Mouse (Mus musculus) lung, postnatal 4 days (tissue): ENCODE data around the gene Meis2.

Experiments
- DNase-seq, 2 experiments: peaks; one replicate each; pipeline ENCODE4 v3.0.0; 2021

The Meis2 gene

DNA sequence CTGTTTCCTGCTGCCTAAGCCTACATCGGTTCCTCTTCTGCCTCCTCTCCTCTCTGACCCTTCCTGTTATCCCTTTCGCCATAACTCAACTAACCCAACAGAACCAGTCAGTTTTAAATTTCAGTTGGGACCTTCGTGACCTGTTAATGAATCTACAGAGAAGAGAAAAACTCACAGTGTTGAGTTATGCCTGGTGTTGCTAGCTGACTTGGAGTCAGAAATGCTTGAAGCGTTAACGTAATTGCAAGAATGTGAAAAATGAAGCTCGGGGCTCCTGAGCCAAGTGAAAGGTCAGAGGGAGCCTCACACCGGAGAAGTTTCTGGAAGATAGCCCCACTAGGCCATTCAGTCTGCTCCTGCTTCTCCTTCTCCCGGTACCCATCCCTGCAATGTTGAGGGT, 18.3 kb downstream of the Meis2 start:
- no peak for DNase-seq

DNA sequence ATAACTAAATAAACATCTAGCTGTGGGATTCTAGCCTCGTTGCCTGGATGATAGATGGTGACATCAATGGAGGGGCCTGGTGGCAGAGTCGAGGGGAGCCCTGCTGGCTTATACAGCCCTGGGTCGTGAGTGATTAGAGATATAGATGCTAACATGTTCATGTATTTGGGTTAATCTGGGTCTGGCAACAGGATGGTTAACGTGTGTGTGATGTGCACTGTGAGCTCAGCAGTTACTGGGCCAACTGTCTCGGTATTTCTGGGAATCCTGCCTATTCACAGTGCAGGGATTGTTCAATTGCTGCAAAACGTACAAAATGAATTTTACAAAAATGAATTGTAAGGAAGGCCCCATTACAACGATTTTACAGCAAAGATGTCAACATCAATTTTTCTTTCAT, 20.6 kb downstream of the Meis2 start:
- no peak for DNase-seq

DNA sequence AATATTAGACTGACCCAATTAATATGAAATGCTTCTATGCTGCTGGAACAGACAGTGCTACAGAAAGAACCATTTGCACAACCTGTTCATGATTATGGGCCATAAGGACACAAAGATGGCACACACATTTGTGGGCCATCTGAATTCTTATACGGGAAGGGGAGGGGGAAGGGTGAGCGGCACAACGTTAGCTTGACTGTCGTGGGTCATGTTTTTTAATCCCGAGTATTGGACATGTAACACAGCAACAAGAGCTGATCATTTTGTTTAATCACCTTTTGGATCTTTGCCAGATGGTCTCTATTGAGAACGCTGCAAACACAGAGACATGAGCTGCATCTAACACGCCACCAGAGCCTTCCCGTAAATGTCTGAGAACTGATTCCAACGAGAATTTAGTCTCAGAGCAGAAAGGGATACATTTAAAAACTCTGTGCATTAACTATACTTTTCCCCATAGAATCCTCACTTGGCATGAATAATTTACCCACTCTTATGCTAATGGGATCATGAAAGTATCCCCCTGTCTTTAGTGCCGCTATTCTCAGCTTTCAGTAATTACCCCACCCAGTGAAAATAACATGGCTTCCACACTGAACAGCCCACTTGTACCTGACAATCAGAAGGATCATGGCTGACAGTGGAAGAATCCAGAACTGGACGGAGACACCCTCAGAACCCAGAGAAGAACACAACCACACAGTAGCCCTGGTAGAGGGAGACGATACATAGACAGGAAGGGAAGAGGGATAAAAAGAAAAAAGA, 22.5 kb downstream of the Meis2 start:
- no peak for DNase-seq

DNA sequence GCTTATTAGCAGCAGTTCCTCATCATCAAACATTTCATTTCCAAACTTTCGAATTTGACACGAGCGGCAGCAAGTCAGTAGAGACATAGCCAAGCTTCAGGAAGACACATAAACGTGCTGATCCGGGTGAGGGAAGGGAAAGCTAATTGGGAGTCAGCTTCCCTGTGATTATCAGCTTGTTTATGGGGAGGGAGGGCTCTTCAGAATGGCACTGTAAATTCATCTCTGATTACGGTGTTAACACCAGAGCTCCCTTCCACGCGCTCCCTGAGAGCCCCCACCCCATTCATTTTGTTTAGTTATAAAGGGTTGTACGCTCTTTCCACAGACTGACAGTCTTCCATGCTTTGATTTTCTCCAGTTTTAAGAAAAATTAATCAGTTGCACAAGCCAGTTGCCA, 23.2 kb downstream of the Meis2 start:
- no peak for DNase-seq

- no peak for DNase-seq
Observed at GRCm38 (mm10) chr2:116041683-116042262, 23.9 kb downstream of the Meis2 start.

GRCm38 (mm10) chr2:116035345-116035744, 30.3 kb downstream of the Meis2 start:
- DNase-seq = no peak

DNA sequence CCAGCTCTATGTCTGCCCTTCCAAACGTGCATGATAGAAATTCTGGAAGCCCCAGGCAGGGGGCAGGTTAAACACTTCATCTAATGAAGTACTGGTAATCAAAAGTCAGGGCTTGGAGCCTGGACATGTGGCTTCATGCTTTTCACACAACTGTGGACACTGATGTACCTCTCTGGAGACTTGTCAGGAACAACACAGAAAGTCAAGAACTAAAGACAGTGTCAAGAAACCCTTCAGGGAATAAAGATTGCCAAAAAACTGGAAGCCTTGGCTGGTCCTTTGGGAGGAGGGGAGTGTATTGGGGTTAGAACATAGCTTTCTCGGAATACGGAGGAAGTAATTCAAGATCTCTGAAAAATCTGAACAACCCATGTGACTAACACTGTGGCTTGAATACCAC, 37.5 kb downstream of the Meis2 start:
- no peak for DNase-seq

GRCm38 (mm10) chr2:116022876-116023275, 42.8 kb downstream of the Meis2 start:
- no peak for DNase-seq

DNA sequence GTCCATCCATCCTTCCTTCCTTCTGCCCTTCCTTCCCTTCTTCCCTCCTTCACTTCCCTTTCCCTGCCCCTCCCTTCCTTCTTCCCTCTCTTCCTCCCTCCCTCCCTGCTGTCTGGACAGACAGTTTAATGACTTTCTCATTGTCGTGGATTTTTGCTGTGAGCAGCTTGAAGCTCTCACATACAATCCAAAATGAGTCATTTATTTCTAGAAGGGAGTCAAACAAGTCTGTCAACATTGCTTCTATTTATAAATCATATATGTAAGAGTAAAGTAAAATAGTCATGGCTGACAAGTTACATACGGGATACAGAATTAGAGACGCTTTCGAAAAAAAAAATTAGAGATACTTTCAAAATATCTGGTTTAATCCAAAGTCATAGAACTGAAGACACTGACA, 43.7 kb downstream of the Meis2 start:
- no peak for DNase-seq

DNA sequence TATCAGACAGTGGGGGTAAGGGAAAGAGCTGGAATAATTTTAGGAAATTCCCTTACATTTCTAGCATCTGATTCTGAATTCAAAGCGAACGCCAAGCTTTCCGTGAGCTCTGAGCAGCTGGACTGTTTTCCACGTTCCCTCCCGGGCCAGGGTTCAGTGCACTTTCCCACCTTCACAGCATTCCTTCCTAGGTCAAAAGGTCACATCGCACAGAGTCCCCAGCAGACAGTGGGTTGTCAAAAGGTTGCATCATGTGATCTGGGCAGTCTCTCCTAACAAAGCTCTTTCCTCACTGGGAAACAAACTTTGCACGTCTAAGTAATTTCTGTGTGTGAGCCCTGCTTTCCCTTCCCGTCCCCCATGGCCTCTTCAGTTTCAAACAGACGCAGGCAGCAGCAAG, 44.6 kb downstream of the Meis2 start:
- DNase-seq = peak in 1 of 2 experiments; percentile 39

- DNase-seq = no peak
Observed at GRCm38 (mm10) chr2:116020451-116020951, 45.1 kb downstream of the Meis2 start.

GRCm38 (mm10) chr2:116019959-116020358, 45.7 kb downstream of the Meis2 start:
- no peak for DNase-seq

- DNase-seq = no peak
Observed at GRCm38 (mm10) chr2:116019466-116019794, 46.2 kb downstream of the Meis2 start.

- no peak for DNase-seq
Observed at GRCm38 (mm10) chr2:116018781-116019465, 46.7 kb downstream of the Meis2 start.

GRCm38 (mm10) chr2:116015520-116015919, 50.1 kb downstream of the Meis2 start:
- no peak for DNase-seq

- no peak for DNase-seq
Observed at GRCm38 (mm10) chr2:116010469-116010868, 55.2 kb downstream of the Meis2 start.

- DNase-seq = no peak
Observed at GRCm38 (mm10) chr2:116010061-116010460, 55.6 kb downstream of the Meis2 start.

GRCm38 (mm10) chr2:116009097-116009970, 56.3 kb downstream of the Meis2 start:
- no peak for DNase-seq

DNA sequence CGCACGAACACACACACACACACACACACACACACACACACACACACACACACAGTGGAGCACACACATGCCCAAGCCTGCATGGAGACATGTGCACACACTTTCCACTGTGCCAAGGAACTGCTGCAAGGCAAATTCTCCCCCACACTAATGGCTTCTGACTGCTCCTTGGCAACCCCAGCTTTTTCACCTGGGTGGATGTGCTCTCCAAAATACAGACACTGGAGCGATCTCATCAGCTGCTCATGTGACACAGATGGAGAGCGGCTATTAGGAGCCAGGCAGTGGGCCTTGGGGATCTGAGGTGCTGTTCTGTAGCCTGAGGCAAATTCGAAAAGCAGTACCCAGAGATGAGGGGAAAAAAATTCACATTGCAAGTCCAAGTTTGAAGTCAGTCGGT, 63.3 kb downstream of the Meis2 start:
- DNase-seq = no peak

DNA sequence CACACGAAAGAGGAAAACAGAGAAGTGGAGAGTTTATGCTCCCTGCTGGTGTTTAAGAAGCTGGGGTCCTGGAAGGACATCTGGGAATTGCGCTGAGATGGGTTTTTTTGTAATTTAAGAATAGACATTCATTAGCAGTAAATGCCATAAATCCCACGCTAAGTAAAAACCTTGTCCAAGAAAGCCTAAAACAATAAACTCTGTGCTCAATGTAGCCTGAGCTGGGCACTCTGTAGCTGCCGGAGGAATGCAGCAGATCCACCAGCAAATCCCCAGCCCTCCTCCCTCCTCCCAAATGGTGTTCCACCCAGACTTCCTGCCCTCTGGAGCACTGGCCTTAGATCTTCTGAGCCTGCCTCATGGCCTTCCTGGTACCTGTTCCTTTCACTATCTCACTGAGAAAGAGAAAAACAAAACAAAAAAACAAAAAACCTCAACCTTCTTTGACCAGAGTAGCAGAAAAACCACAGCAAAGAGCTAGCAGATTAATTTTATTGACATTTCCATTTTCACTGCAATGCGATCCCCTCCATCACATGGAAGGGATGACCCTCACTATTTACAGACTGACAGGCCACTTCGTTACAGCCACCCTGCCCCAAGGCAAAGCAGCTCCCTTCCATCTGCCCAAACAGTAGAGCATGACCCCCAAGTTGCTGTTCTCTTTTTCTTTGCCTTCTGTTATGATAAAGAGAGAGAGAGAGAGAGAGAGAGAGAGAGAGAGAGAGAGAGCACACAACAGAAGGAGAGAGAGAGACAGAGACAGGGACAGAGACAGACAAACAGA, 64.1 kb downstream of the Meis2 start:
- no peak for DNase-seq

DNA sequence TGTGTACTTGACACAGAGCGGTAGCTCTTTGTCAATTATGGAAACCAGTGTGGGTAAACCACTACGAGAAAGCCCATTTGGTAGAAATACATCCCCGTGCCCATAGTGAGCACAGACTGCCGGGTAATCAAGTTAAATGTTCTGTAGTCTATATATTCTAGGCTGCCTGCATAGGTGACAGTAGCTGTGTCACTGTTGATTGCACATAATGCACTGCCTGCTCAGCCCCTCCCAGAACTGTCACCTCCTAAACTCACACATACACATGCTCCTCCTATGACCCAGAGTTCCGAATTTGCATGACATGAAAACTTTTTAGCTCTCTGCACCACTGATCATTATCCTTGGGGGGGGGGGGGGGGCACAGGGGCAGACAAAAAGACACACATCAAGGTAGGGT, 65.1 kb downstream of the Meis2 start:
- no peak for DNase-seq

DNA sequence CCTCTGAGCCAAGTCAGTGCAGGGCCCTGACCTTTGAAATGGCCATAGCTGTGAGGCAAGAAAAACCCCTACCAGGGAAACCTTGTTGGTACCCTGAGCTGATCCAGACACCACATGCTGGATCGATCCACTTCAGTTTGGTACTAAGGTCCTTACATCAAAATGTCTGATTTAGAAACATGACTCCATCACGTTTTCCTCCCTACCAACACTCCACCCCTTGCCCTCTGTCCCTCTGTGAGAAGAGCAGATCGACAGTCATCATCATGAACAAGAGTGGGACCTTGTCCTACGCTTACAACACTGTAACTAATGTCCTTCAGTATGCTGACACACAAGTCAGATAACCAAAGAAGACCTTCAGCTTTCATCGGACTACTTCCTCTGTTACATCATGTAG, 66.8 kb downstream of the Meis2 start:
- no peak for DNase-seq
